Comparison of ENCODE assay signal across 14 mouse cellular contexts in genomic region chr2:160334111-160334661, GRCm38 (mm10). TPM values are rescaled to one million over a fixed set of nuclear protein-coding genes. Genes with fewer than 3 reads are reported as not detected.
DNase-seq lines count a peak whose midpoint lies in the region; ATAC-seq and TF ChIP-seq lines count a peak whose summit lies in the region.
"Had no signal": no experiment of that assay in that cellular context is flagged by ENCODE, and none has a peak within 500 bp of the region (broad histone marks: within the 10 kb centered on the region; RNA-seq: fewer than 3 reads in every experiment).

TSS of gene Gm826 (minus strand) at chr2:160334162.

- H3K4me1 ChIP-seq in kidney, adult 2 months (ENCODE audit: control insufficient read depth, insufficient read depth, low read length): peaks cover 6% of the 10 kb centered on the region
- peaks cover 3% of the 10 kb centered on the region for H3K4me1 ChIP-seq in kidney, embryonic 15.5 days
- peaks cover 23% of the 10 kb centered on the region for H3K4me1 ChIP-seq in heart, embryonic 10.5 days
- H3K4me1 ChIP-seq in kidney, postnatal 0 days (replicated peaks; ENCODE audit: insufficient read depth, low read length): no peaks in the 10 kb centered on the region
- peaks cover 2% of the 10 kb centered on the region for H3K4me1 ChIP-seq in midbrain, embryonic 10.5 days
- H3K4me1 ChIP-seq: liver, embryonic 15.5 days had no signal

- no peaks in the 10 kb centered on the region for H3K27me3 ChIP-seq in kidney, adult 2 months (replicated peaks; ENCODE audit: control insufficient read depth, insufficient read depth, low read length)
- H3K27me3 ChIP-seq in kidney, embryonic 15.5 days: peaks cover 3% of the 10 kb centered on the region; the same call in 1 of the 2 replicates
- H3K27me3 ChIP-seq in heart, embryonic 10.5 days (ENCODE audit: insufficient read depth, poor library complexity, severe bottlenecking): no peaks in the 10 kb centered on the region; the same call in 1 of the 2 replicates
- H3K27me3 ChIP-seq in kidney, postnatal 0 days (ENCODE audit: insufficient read depth, low read length): no peaks in the 10 kb centered on the region
- no peaks in the 10 kb centered on the region for H3K27me3 ChIP-seq in midbrain, embryonic 10.5 days (ENCODE audit: low read depth, poor library complexity, severe bottlenecking)
- H3K27me3 ChIP-seq: liver, embryonic 15.5 days had no signal

- no peak for TF ChIP-seq POLR2A in kidney, adult 2 months (IDR thresholded peaks at IDR 0.05; ENCODE audit: low read depth, low read length)

- no peak for TF ChIP-seq CTCF in kidney, adult 2 months (conservative IDR thresholded peaks at IDR 0.05; ENCODE audit: insufficient read depth, insufficient read length, low read depth, low read length)
- no peak for TF ChIP-seq CTCF in kidney, postnatal 0 days (IDR thresholded peaks at IDR 0.05; ENCODE audit: low read depth)

- DNase-seq in kidney, adult 2 months: peak; percentile 66
- no peak for DNase-seq in heart, embryonic 10.5 days (ENCODE audit: low spot score)
- DNase-seq in kidney, postnatal 0 days (ENCODE audit: low spot score): peak; percentile 34
- DNase-seq in lung, postnatal 36 days: peak; percentile 76
- DNase-seq in cerebellum, adult 8-10 months: no peak
- no peak for DNase-seq in midbrain, embryonic 10.5 days (ENCODE audit: low spot score)
- DNase-seq: right cerebral cortex, postnatal 14 days; thymus, postnatal 4 days had no signal

- no peak within 1 kb of the TSS for H3K4me3 ChIP-seq in kidney, adult 2 months (ENCODE audit: insufficient read depth, low read depth, low read length)
- H3K4me3 ChIP-seq in kidney, embryonic 15.5 days (replicated peaks): no peak within 1 kb of the TSS
- no peak within 1 kb of the TSS for H3K4me3 ChIP-seq in heart, embryonic 10.5 days
- H3K4me3 ChIP-seq in kidney, postnatal 0 days (replicated peaks; ENCODE audit: low read depth, low read length): no peak within 1 kb of the TSS
- H3K4me3 ChIP-seq in midbrain, embryonic 10.5 days: no peak within 1 kb of the TSS
- H3K4me3 ChIP-seq: forebrain, embryonic 10.5 days; hindbrain, embryonic 10.5 days; liver, embryonic 15.5 days had no signal

- no peak within 1 kb of the TSS for H3K4me2 ChIP-seq in kidney, embryonic 15.5 days
- no peak within 1 kb of the TSS for H3K4me2 ChIP-seq in kidney, postnatal 0 days (ENCODE audit: low read length)
- H3K4me2 ChIP-seq: liver, embryonic 15.5 days had no signal

- 49% methylated on average over 4 of the region's 4 CpGs for WGBS in kidney, adult 2 months
- WGBS in kidney, embryonic 15.5 days: 60% methylated on average over 4 of the region's 4 CpGs
- 30% methylated on average over 4 of the region's 4 CpGs for WGBS in heart, embryonic 10.5 days
- WGBS in kidney, postnatal 0 days: 50% methylated on average over 4 of the region's 4 CpGs
- WGBS in midbrain, embryonic 10.5 days: 72% methylated on average over 4 of the region's 4 CpGs

- peak within 1 kb of the TSS; percentile 8; the same call in 1 of the 2 replicates for H3K27ac ChIP-seq in kidney, adult 2 months (ENCODE audit: insufficient read depth, low read depth, low read length)
- H3K27ac ChIP-seq in kidney, embryonic 15.5 days: no peak within 1 kb of the TSS
- 0 out of 2 replicates have a peak within 1 kb of the TSS, but pooled peaks have one; percentile 11 for H3K27ac ChIP-seq in heart, embryonic 10.5 days
- no peak within 1 kb of the TSS for H3K27ac ChIP-seq in kidney, postnatal 0 days
- no peak within 1 kb of the TSS for H3K27ac ChIP-seq in midbrain, embryonic 10.5 days (replicated peaks)
- H3K27ac ChIP-seq: forebrain, embryonic 10.5 days; hindbrain, embryonic 10.5 days; liver, embryonic 15.5 days had no signal

- H3K9ac ChIP-seq in kidney, embryonic 15.5 days: no peak within 1 kb of the TSS
- no peak within 1 kb of the TSS for H3K9ac ChIP-seq in kidney, postnatal 0 days (ENCODE audit: low read depth, low read length)
- H3K9ac ChIP-seq: liver, embryonic 15.5 days had no signal

- ATAC-seq in kidney, embryonic 15.5 days (replicated peaks; ENCODE audit: low FRiP score): no peak
- no peak for ATAC-seq in kidney, postnatal 0 days (replicated peaks; ENCODE audit: low FRiP score, low read depth)
- ATAC-seq in erythroid progenitor cell, adult 5-6 weeks (replicated peaks; ENCODE audit: low FRiP score, poor library complexity, severe bottlenecking): no peak

- no peaks in the 10 kb centered on the region for H3K9me3 ChIP-seq in kidney, embryonic 15.5 days (replicated peaks)
- H3K9me3 ChIP-seq in heart, embryonic 10.5 days: no peaks in the 10 kb centered on the region
- no peaks in the 10 kb centered on the region for H3K9me3 ChIP-seq in kidney, postnatal 0 days (replicated peaks; ENCODE audit: low read length)
- H3K9me3 ChIP-seq in midbrain, embryonic 10.5 days (replicated peaks): no peaks in the 10 kb centered on the region
- H3K9me3 ChIP-seq: forebrain, embryonic 10.5 days; hindbrain, embryonic 10.5 days; liver, embryonic 15.5 days had no signal

- no peaks in the 10 kb centered on the region for H3K36me3 ChIP-seq in kidney, adult 2 months (ENCODE audit: control insufficient read depth, insufficient read depth, low read length)
- H3K36me3 ChIP-seq in kidney, embryonic 15.5 days: no peaks in the 10 kb centered on the region
- H3K36me3 ChIP-seq in heart, embryonic 10.5 days: no peaks in the 10 kb centered on the region
- no peaks in the 10 kb centered on the region for H3K36me3 ChIP-seq in kidney, postnatal 0 days (ENCODE audit: insufficient read depth, low read length)
- H3K36me3 ChIP-seq in midbrain, embryonic 10.5 days: no peaks in the 10 kb centered on the region
- H3K36me3 ChIP-seq: forebrain, embryonic 10.5 days; hindbrain, embryonic 10.5 days; liver, embryonic 15.5 days had no signal

RNA-seq across cellular contexts. Expression of gene Gm826, which starts in this region (rescaled TPM):
- polyA plus RNA-seq in kidney, adult 2 months (2012; rRNA removed): 0.25 and 0.41 TPM in 2 replicates
- polyA plus RNA-seq in kidney, embryonic 15.5 days (2015; fragmentation: Nextera tagmentation; extraction: Ambion mirVana): 0.40 and 0.93 TPM in 2 replicates
- 23.5 and 40.2 TPM in 2 replicates for polyA plus RNA-seq in heart, embryonic 10.5 days (2016; fragmentation: Nextera tagmentation; extraction: Ambion mirVana)
- polyA plus RNA-seq in kidney, postnatal 0 days (2015; fragmentation: Nextera tagmentation; extraction: Ambion mirVana): 0.28 and 0.49 TPM in 2 replicates
- not detected in 2 replicates for total RNA-seq in erythroid progenitor cell, adult 5-6 weeks (2015; ENCODE audit: low replicate concordance)
- not detected in 2 replicates for total RNA-seq in erythroid progenitor cell, adult 5-6 weeks (2017; ENCODE audit: low replicate concordance)
- 0.35 TPM in 1 of 2 replicates, not detected in the other for polyA plus RNA-seq in midbrain, embryonic 10.5 days (2016; fragmentation: Nextera tagmentation; extraction: Ambion mirVana)
- total RNA-seq: layer of hippocampus, postnatal 25 days had no signal
- polyA plus RNA-seq: forebrain, embryonic 10.5 days had no signal

Comparison
In these comparisons a context has a peak if more than half of its experiments do, and no peak if none do; other contexts are left out.
1. RNA of gene Gm826 (polyA plus RNA-seq): 23.5 to 40.2 TPM in heart, embryonic 10.5 days; 0.40 to 0.93 TPM in kidney, embryonic 15.5 days, 0.28 to 0.49 TPM in kidney, postnatal 0 days, 0.35 TPM in midbrain, embryonic 10.5 days and 0.25 to 0.41 TPM in kidney, adult 2 months; every median in the first group is over 10 times any median in the second.
2. Peak in DNase-seq and H3K27ac ChIP-seq in kidney, adult 2 months; RNA of the gene not detected or under 1 TPM.
3. Peak in DNase-seq in kidney, postnatal 0 days; RNA of the gene not detected or under 1 TPM.